ENCODE assay signal across 31 mouse cellular contexts in genomic region chr8:104365695-104366094, GRCm38 (mm10). TPM values are rescaled to one million over a fixed set of nuclear protein-coding genes. Genes with fewer than 3 reads are reported as not detected.
DNase-seq lines count a peak whose midpoint lies in the region; ATAC-seq and TF ChIP-seq lines count a peak whose summit lies in the region.
"Had no signal": no experiment of that assay in that cellular context is flagged by ENCODE, and none has a peak within 500 bp of the region (broad histone marks: within the 10 kb centered on the region; RNA-seq: fewer than 3 reads in every experiment).

No protein-coding gene starts in this region.

- no peaks in the 10 kb centered on the region for H3K9me3 ChIP-seq in kidney, embryonic 15.5 days (replicated peaks)
- no peaks in the 10 kb centered on the region for H3K9me3 ChIP-seq in intestine, postnatal 0 days (ENCODE audit: control insufficient read depth)
- no peaks in the 10 kb centered on the region for H3K9me3 ChIP-seq in stomach, embryonic 16.5 days (replicated peaks; ENCODE audit: control insufficient read depth, low read length)
- H3K9me3 ChIP-seq in hindbrain, embryonic 13.5 days = no peaks in the 10 kb centered on the region
- H3K9me3 ChIP-seq: forebrain, embryonic 13.5 days; G1E; heart, embryonic 15.5 days; limb, embryonic 12.5 days; lung, embryonic 15.5 days had no signal

- H3K27me3 ChIP-seq in kidney, embryonic 15.5 days = no peaks in the 10 kb centered on the region
- no peaks in the 10 kb centered on the region for H3K27me3 ChIP-seq in intestine, postnatal 0 days (replicated peaks; ENCODE audit: control insufficient read depth, insufficient read depth, low read length)
- H3K27me3 ChIP-seq in stomach, embryonic 16.5 days (ENCODE audit: control insufficient read depth, insufficient read depth, low read length) = no peaks in the 10 kb centered on the region
- no peaks in the 10 kb centered on the region for H3K27me3 ChIP-seq in hindbrain, embryonic 13.5 days
- H3K27me3 ChIP-seq: forebrain, embryonic 13.5 days; heart, embryonic 15.5 days; limb, embryonic 12.5 days; lung, embryonic 15.5 days; Patski had no signal

- no peak for DNase-seq in kidney, postnatal 10 days
- peak; percentile 31 for DNase-seq in ES-CJ7 (ENCODE audit: low read depth, low spot score)
- DNase-seq in thymus, postnatal 25 days = no peak
- DNase-seq: adrenal gland, adult 2 months; cerebellum, adult 2 months; cerebellum, postnatal 25 days; gastrocnemius, adult 2 months; heart, postnatal 36 days; layer of hippocampus, postnatal 36 days; thymus, adult 18-20 months; thymus, postnatal 4 days had no signal

- H3K4me1 ChIP-seq in kidney, embryonic 15.5 days = peaks cover 43% of the 10 kb centered on the region
- no peaks in the 10 kb centered on the region for H3K4me1 ChIP-seq in intestine, postnatal 0 days (replicated peaks; ENCODE audit: control insufficient read depth, insufficient read depth, low read length)
- H3K4me1 ChIP-seq in stomach, embryonic 16.5 days (ENCODE audit: control insufficient read depth, insufficient read depth, low read length) = peaks cover 10% of the 10 kb centered on the region
- H3K4me1 ChIP-seq in hindbrain, embryonic 13.5 days (replicated peaks) = peaks cover 28% of the 10 kb centered on the region

- no peak overlapping the region for H3K9ac ChIP-seq in kidney, embryonic 15.5 days
- no peak overlapping the region for H3K9ac ChIP-seq in intestine, postnatal 0 days (ENCODE audit: low read depth, low read length)
- H3K9ac ChIP-seq in stomach, embryonic 16.5 days (ENCODE audit: low read length) = no peak overlapping the region
- no peak overlapping the region for H3K9ac ChIP-seq in hindbrain, embryonic 13.5 days
- H3K9ac ChIP-seq: forebrain, embryonic 13.5 days; heart, embryonic 15.5 days; hindbrain, embryonic 14.5 days; limb, embryonic 12.5 days; liver, embryonic 14.5 days; lung, embryonic 15.5 days had no signal

- WGBS in kidney, embryonic 15.5 days = 83% methylated on average over 9 of the region's 9 CpGs
- 69% methylated on average over 9 of the region's 9 CpGs for WGBS in intestine, postnatal 0 days
- 85% methylated on average over 9 of the region's 9 CpGs for WGBS in stomach, embryonic 16.5 days
- 93% methylated on average over 9 of the region's 9 CpGs for WGBS in hindbrain, embryonic 13.5 days

- no peak overlapping the region for H3K4me3 ChIP-seq in kidney, embryonic 15.5 days (replicated peaks)
- H3K4me3 ChIP-seq in intestine, postnatal 0 days (ENCODE audit: low read depth, low read length) = no peak overlapping the region
- H3K4me3 ChIP-seq in stomach, embryonic 16.5 days (replicated peaks; ENCODE audit: low read length) = no peak overlapping the region
- no peak overlapping the region for H3K4me3 ChIP-seq in hindbrain, embryonic 13.5 days
- H3K4me3 ChIP-seq: forebrain, embryonic 13.5 days; gastrocnemius, adult 2 months; heart, embryonic 15.5 days; limb, embryonic 12.5 days; lung, embryonic 15.5 days had no signal

- TF ChIP-seq CTCF in intestine, postnatal 0 days (IDR thresholded peaks at IDR 0.05; ENCODE audit: low read depth) = no peak

- peak overlapping the region; percentile 38 for H3K27ac ChIP-seq in kidney, embryonic 15.5 days
- H3K27ac ChIP-seq in intestine, postnatal 0 days (ENCODE audit: low read depth, low read length) = no peak overlapping the region
- peak overlapping the region; percentile 42; the same call in 1 of the 2 replicates for H3K27ac ChIP-seq in stomach, embryonic 16.5 days (ENCODE audit: low read length)
- H3K27ac ChIP-seq in hindbrain, embryonic 13.5 days = no peak overlapping the region
- H3K27ac ChIP-seq: forebrain, embryonic 13.5 days; gastrocnemius, adult 2 months; heart, embryonic 15.5 days; hindbrain, embryonic 14.5 days; limb, embryonic 12.5 days; liver, embryonic 14.5 days; lung, embryonic 15.5 days; macrophage had no signal

- H3K36me3 ChIP-seq in kidney, embryonic 15.5 days = 0 out of 2 replicates have a peak, but pooled peaks cover 6% of the 10 kb centered on the region
- H3K36me3 ChIP-seq in intestine, postnatal 0 days (ENCODE audit: control insufficient read depth, insufficient read depth) = 0 out of 2 replicates have a peak, but pooled peaks cover 7% of the 10 kb centered on the region
- no peaks in the 10 kb centered on the region for H3K36me3 ChIP-seq in stomach, embryonic 16.5 days (ENCODE audit: control insufficient read depth, insufficient read depth, low read length)
- no peaks in the 10 kb centered on the region; the same call in 1 of the 2 replicates for H3K36me3 ChIP-seq in hindbrain, embryonic 13.5 days
- H3K36me3 ChIP-seq: G1E; heart, embryonic 15.5 days; limb, embryonic 12.5 days; lung, embryonic 15.5 days had no signal

- peak; percentile 67 for ATAC-seq in kidney, embryonic 15.5 days (replicated peaks; ENCODE audit: low FRiP score)
- ATAC-seq in intestine, postnatal 0 days = peak; percentile 63; the same call in 1 of the 2 replicates
- peak; percentile 75 for ATAC-seq in stomach, embryonic 16.5 days (ENCODE audit: insufficient read depth, low FRiP score)
- no peak for ATAC-seq in hindbrain, embryonic 13.5 days (ENCODE audit: low FRiP score)
- ATAC-seq: CD4-positive, CD25-positive, alpha-beta regulatory T cell, adult 4 months; forebrain, embryonic 13.5 days; inflammation-experienced regulatory T-cells, adult 6 months; Patski had no signal

- H3K4me2 ChIP-seq in kidney, embryonic 15.5 days = no peak overlapping the region
- H3K4me2 ChIP-seq in intestine, postnatal 0 days (replicated peaks; ENCODE audit: low read depth) = no peak overlapping the region
- H3K4me2 ChIP-seq in stomach, embryonic 16.5 days (ENCODE audit: low read depth, low read length) = no peak overlapping the region
- no peak overlapping the region for H3K4me2 ChIP-seq in hindbrain, embryonic 13.5 days
- H3K4me2 ChIP-seq: forebrain, embryonic 13.5 days; heart, embryonic 15.5 days; hindbrain, embryonic 14.5 days; limb, embryonic 12.5 days; lung, embryonic 15.5 days had no signal

RNA-seq across cellular contexts. Expression of gene Cmtm3, which starts 26.5 kb away (rescaled TPM):
- 152 and 174 TPM in 2 replicates for polyA plus RNA-seq in kidney, embryonic 15.5 days (2015; fragmentation: Nextera tagmentation; extraction: Ambion mirVana)
- polyA plus RNA-seq in intestine, postnatal 0 days (2015; fragmentation: Nextera tagmentation; extraction: Ambion mirVana) = 40.3 and 40.5 TPM in 2 replicates
- polyA plus RNA-seq in stomach, embryonic 16.5 days (2015; fragmentation: Nextera tagmentation; extraction: Ambion mirVana) = 120 and 129 TPM in 2 replicates
- polyA plus RNA-seq in hindbrain, embryonic 13.5 days (2015; fragmentation: Nextera tagmentation; extraction: Ambion mirVana) = 45.4 and 47.3 TPM in 2 replicates

RNA-seq across cellular contexts. Expression of gene Cmtm4, which starts 29.9 kb away (rescaled TPM):
- 3.9 and 4.1 TPM in 2 replicates for polyA plus RNA-seq in kidney, embryonic 15.5 days (2015; fragmentation: Nextera tagmentation; extraction: Ambion mirVana)
- polyA plus RNA-seq in intestine, postnatal 0 days (2015; fragmentation: Nextera tagmentation; extraction: Ambion mirVana) = 5.9 and 6.7 TPM in 2 replicates
- polyA plus RNA-seq in stomach, embryonic 16.5 days (2015; fragmentation: Nextera tagmentation; extraction: Ambion mirVana) = 4.3 and 4.7 TPM in 2 replicates
- 2.1 and 2.3 TPM in 2 replicates for polyA plus RNA-seq in hindbrain, embryonic 13.5 days (2015; fragmentation: Nextera tagmentation; extraction: Ambion mirVana)
- polyA plus RNA-seq: G1E had no signal

RNA-seq across cellular contexts. Expression of gene Cmtm2b, which starts 43.7 kb away (rescaled TPM):
- polyA plus RNA-seq in kidney, embryonic 15.5 days (2015; fragmentation: Nextera tagmentation; extraction: Ambion mirVana) = not detected in 2 replicates
- polyA plus RNA-seq in intestine, postnatal 0 days (2015; fragmentation: Nextera tagmentation; extraction: Ambion mirVana) = not detected in 2 replicates
- not detected in 2 replicates for polyA plus RNA-seq in stomach, embryonic 16.5 days (2015; fragmentation: Nextera tagmentation; extraction: Ambion mirVana)
- not detected in 2 replicates for polyA plus RNA-seq in hindbrain, embryonic 13.5 days (2015; fragmentation: Nextera tagmentation; extraction: Ambion mirVana)
- polyA plus RNA-seq: adrenal gland, adult 2 months; CD4-positive, CD25-positive, alpha-beta regulatory T cell, adult 4 months; cerebellum, adult 2 months; embryonic facial prominence, embryonic 14.5 days; forebrain, embryonic 13.5 days; G1E; heart, embryonic 15.5 days; hindbrain, embryonic 14.5 days; inflammation-experienced regulatory T-cells, adult 6 months; limb, embryonic 12.5 days; liver, embryonic 14.5 days; lung, embryonic 15.5 days; macrophage; midbrain, postnatal 0 days; neural tube, embryonic 14.5 days; Patski; spleen, adult 2 months had no signal

RNA-seq across cellular contexts. Expression of gene Gm11020, which starts 44.3 kb away (rescaled TPM):
- not detected in 2 replicates for polyA plus RNA-seq in kidney, embryonic 15.5 days (2015; fragmentation: Nextera tagmentation; extraction: Ambion mirVana)
- not detected in 2 replicates for polyA plus RNA-seq in intestine, postnatal 0 days (2015; fragmentation: Nextera tagmentation; extraction: Ambion mirVana)
- not detected in 2 replicates for polyA plus RNA-seq in stomach, embryonic 16.5 days (2015; fragmentation: Nextera tagmentation; extraction: Ambion mirVana)
- polyA plus RNA-seq in hindbrain, embryonic 13.5 days (2015; fragmentation: Nextera tagmentation; extraction: Ambion mirVana) = not detected in 2 replicates
- polyA plus RNA-seq: adrenal gland, adult 2 months; CD4-positive, CD25-positive, alpha-beta regulatory T cell, adult 4 months; cerebellum, adult 2 months; embryonic facial prominence, embryonic 14.5 days; forebrain, embryonic 13.5 days; G1E; gonadal fat pad, adult 2 months; heart, embryonic 15.5 days; hindbrain, embryonic 14.5 days; inflammation-experienced regulatory T-cells, adult 6 months; limb, embryonic 12.5 days; liver, embryonic 14.5 days; lung, embryonic 15.5 days; macrophage; midbrain, postnatal 0 days; neural tube, embryonic 14.5 days; Patski; spleen, adult 2 months had no signal

RNA-seq across cellular contexts. Expression of gene Cmtm1, which starts 55.8 kb away (rescaled TPM):
- not detected in 2 replicates for polyA plus RNA-seq in kidney, embryonic 15.5 days (2015; fragmentation: Nextera tagmentation; extraction: Ambion mirVana)
- not detected in 2 replicates for polyA plus RNA-seq in intestine, postnatal 0 days (2015; fragmentation: Nextera tagmentation; extraction: Ambion mirVana)
- not detected in 2 replicates for polyA plus RNA-seq in stomach, embryonic 16.5 days (2015; fragmentation: Nextera tagmentation; extraction: Ambion mirVana)
- polyA plus RNA-seq in hindbrain, embryonic 13.5 days (2015; fragmentation: Nextera tagmentation; extraction: Ambion mirVana) = not detected in 2 replicates
- polyA plus RNA-seq: adrenal gland, adult 2 months; CD4-positive, CD25-positive, alpha-beta regulatory T cell, adult 4 months; cerebellum, adult 2 months; embryonic facial prominence, embryonic 14.5 days; forebrain, embryonic 13.5 days; G1E; gonadal fat pad, adult 2 months; heart, embryonic 15.5 days; hindbrain, embryonic 14.5 days; inflammation-experienced regulatory T-cells, adult 6 months; limb, embryonic 12.5 days; liver, embryonic 14.5 days; lung, embryonic 15.5 days; macrophage; midbrain, postnatal 0 days; neural tube, embryonic 14.5 days; spleen, adult 2 months had no signal

Comparison
In these comparisons a context has a peak if more than half of its experiments do, and no peak if none do; other contexts are left out.
1. H3K27ac ChIP-seq: peak in kidney, embryonic 15.5 days (single experiment) and stomach, embryonic 16.5 days (single experiment); none in intestine, postnatal 0 days (single experiment) and hindbrain, embryonic 13.5 days (single experiment).